Mouse (Mus musculus): ENCODE results near the gene Marveld2. TPM values are rescaled to one million over a fixed set of nuclear protein-coding genes. Genes with fewer than 3 reads are reported as not detected.

Gene Marveld2
- polyA plus RNA-seq, 1 experiment: 4.5 TPM

- no peak overlapping the region for H3K4me3 ChIP-seq (ENCODE audit: extremely low read depth, insufficient read depth, insufficient read length)
- H3K27me3 ChIP-seq (ENCODE audit: control insufficient read depth, insufficient read depth, low read length): no peaks in the 10 kb centered on the region
- no peaks in the 10 kb centered on the region for H3K4me1 ChIP-seq (ENCODE audit: control insufficient read depth, insufficient read depth, insufficient read length)
- no peak for TF ChIP-seq CTCF (IDR thresholded peaks at IDR 0.05; ENCODE audit: extremely low read depth, insufficient read depth, insufficient read length, insufficient replicate concordance)
- no peak for TF ChIP-seq POLR2A (IDR thresholded peaks at IDR 0.05; ENCODE audit: low read depth, low read length)
- no peak overlapping the region for H3K27ac ChIP-seq (ENCODE audit: insufficient read depth, low read length)
- 57% methylated on average over 6 of the region's 6 CpGs for WGBS
- no peak for DNase-seq (ENCODE audit: low read depth in 1 of 2, low spot score in 2 of 2)
- H3K36me3 ChIP-seq (ENCODE audit: control insufficient read depth, insufficient read depth, low read length): no peaks in the 10 kb centered on the region; the same call in 1 of the 2 replicates
Observed at GRCm38 (mm10) chr13:100582144-100582543, 34.6 kb downstream of the Marveld2 start.

- no peaks in the 10 kb centered on the region for H3K4me1 ChIP-seq (ENCODE audit: control insufficient read depth, insufficient read depth, insufficient read length)
Observed at GRCm38 (mm10) chr13:100581701-100582100, 35.1 kb downstream of the Marveld2 start.

GRCm38 (mm10) chr13:100579951-100580350, 36.8 kb downstream of the Marveld2 start:
- H3K27ac ChIP-seq (ENCODE audit: insufficient read depth, low read length): no peak overlapping the region
- TF ChIP-seq POLR2A (IDR thresholded peaks at IDR 0.05; ENCODE audit: low read depth, low read length): no peak
- no peak for TF ChIP-seq CTCF (IDR thresholded peaks at IDR 0.05; ENCODE audit: extremely low read depth, insufficient read depth, insufficient read length, insufficient replicate concordance)
- H3K27me3 ChIP-seq (ENCODE audit: control insufficient read depth, insufficient read depth, low read length): no peaks in the 10 kb centered on the region
- DNase-seq (ENCODE audit: low read depth in 1 of 2, low spot score in 2 of 2): no peak
- H3K36me3 ChIP-seq (ENCODE audit: control insufficient read depth, insufficient read depth, low read length): no peaks in the 10 kb centered on the region
- H3K4me1 ChIP-seq (ENCODE audit: control insufficient read depth, insufficient read depth, insufficient read length): no peaks in the 10 kb centered on the region
- no peak overlapping the region for H3K4me3 ChIP-seq (ENCODE audit: extremely low read depth, insufficient read depth, insufficient read length)

More at GRCm38 (mm10) chr13:100581701-100582100, 35.1 kb downstream of the Marveld2 start:
- no peak overlapping the region for H3K4me3 ChIP-seq (ENCODE audit: extremely low read depth, insufficient read depth, insufficient read length)
- DNase-seq (ENCODE audit: low read depth in 1 of 2, low spot score in 2 of 2): no peak
- TF ChIP-seq CTCF (IDR thresholded peaks at IDR 0.05; ENCODE audit: extremely low read depth, insufficient read depth, insufficient read length, insufficient replicate concordance) (no peak), POLR2A (IDR thresholded peaks at IDR 0.05; ENCODE audit: low read depth, low read length) (no peak)
- WGBS: 67% methylated on average over 3 of the region's 3 CpGs
- H3K27me3 ChIP-seq (ENCODE audit: control insufficient read depth, insufficient read depth, low read length): no peaks in the 10 kb centered on the region
- H3K27ac ChIP-seq (ENCODE audit: insufficient read depth, low read length): no peak overlapping the region
- H3K36me3 ChIP-seq (ENCODE audit: control insufficient read depth, insufficient read depth, low read length): no peaks in the 10 kb centered on the region

GRCm38 (mm10) chr13:100579220-100579619, 37.6 kb downstream of the Marveld2 start:
- DNase-seq (ENCODE audit: low read depth in 1 of 2, low spot score in 2 of 2): no peak
- no peak for TF ChIP-seq CTCF (IDR thresholded peaks at IDR 0.05; ENCODE audit: extremely low read depth, insufficient read depth, insufficient read length, insufficient replicate concordance)
- no peak for TF ChIP-seq POLR2A (IDR thresholded peaks at IDR 0.05; ENCODE audit: low read depth, low read length)
- Histone ChIP-seq H3K4me1 (ENCODE audit: control insufficient read depth, insufficient read depth, insufficient read length) (no peaks in the 10 kb centered on the region), H3K36me3 (ENCODE audit: control insufficient read depth, insufficient read depth, low read length) (no peaks in the 10 kb centered on the region), H3K27me3 (ENCODE audit: control insufficient read depth, insufficient read depth, low read length) (no peaks in the 10 kb centered on the region), H3K27ac (ENCODE audit: insufficient read depth, low read length) (no peak overlapping the region), H3K4me3 (ENCODE audit: extremely low read depth, insufficient read depth, insufficient read length) (no peak overlapping the region)
- 68% methylated on average over 3 of the region's 3 CpGs for WGBS

GRCm38 (mm10) chr13:100575950-100576349, 40.8 kb downstream of the Marveld2 start:
- peak in 1 of 2 experiments; percentile 80 for DNase-seq (ENCODE audit: low read depth in 1 of 2, low spot score in 2 of 2)
- WGBS: 13% methylated on average over 2 of the region's 2 CpGs
- TF ChIP-seq CTCF (IDR thresholded peaks at IDR 0.05; ENCODE audit: extremely low read depth, insufficient read depth, insufficient read length, insufficient replicate concordance) (no peak), POLR2A (IDR thresholded peaks at IDR 0.05; ENCODE audit: low read depth, low read length) (no peak)
- Histone ChIP-seq H3K27me3 (ENCODE audit: control insufficient read depth, insufficient read depth, low read length) (no peaks in the 10 kb centered on the region), H3K4me3 (ENCODE audit: extremely low read depth, insufficient read depth, insufficient read length) (no peak overlapping the region), H3K27ac (ENCODE audit: insufficient read depth, low read length) (no peak overlapping the region), H3K36me3 (ENCODE audit: control insufficient read depth, insufficient read depth, low read length) (no peaks in the 10 kb centered on the region), H3K4me1 (ENCODE audit: control insufficient read depth, insufficient read depth, insufficient read length) (no peaks in the 10 kb centered on the region)

- DNase-seq (ENCODE audit: low read depth in 1 of 2, low spot score in 2 of 2): no peak
- no peaks in the 10 kb centered on the region for H3K36me3 ChIP-seq (ENCODE audit: control insufficient read depth, insufficient read depth, low read length)
- no peak for TF ChIP-seq CTCF (IDR thresholded peaks at IDR 0.05; ENCODE audit: extremely low read depth, insufficient read depth, insufficient read length, insufficient replicate concordance)
- no peak for TF ChIP-seq POLR2A (IDR thresholded peaks at IDR 0.05; ENCODE audit: low read depth, low read length)
- H3K4me1 ChIP-seq (ENCODE audit: control insufficient read depth, insufficient read depth, insufficient read length): no peaks in the 10 kb centered on the region
- no peak overlapping the region for H3K4me3 ChIP-seq (ENCODE audit: extremely low read depth, insufficient read depth, insufficient read length)
- H3K27me3 ChIP-seq (ENCODE audit: control insufficient read depth, insufficient read depth, low read length): no peaks in the 10 kb centered on the region
- H3K27ac ChIP-seq (ENCODE audit: insufficient read depth, low read length): no peak overlapping the region
- WGBS: 19% methylated on average over 2 of the region's 2 CpGs
Observed at GRCm38 (mm10) chr13:100570713-100571112, 46.1 kb downstream of the Marveld2 start.

GRCm38 (mm10) chr13:100568359-100568758, 48.4 kb downstream of the Marveld2 start:
- Histone ChIP-seq H3K27ac (ENCODE audit: insufficient read depth, low read length) (no peak overlapping the region), H3K4me3 (ENCODE audit: extremely low read depth, insufficient read depth, insufficient read length) (no peak overlapping the region), H3K4me1 (ENCODE audit: control insufficient read depth, insufficient read depth, insufficient read length) (no peaks in the 10 kb centered on the region), H3K27me3 (ENCODE audit: control insufficient read depth, insufficient read depth, low read length) (no peaks in the 10 kb centered on the region), H3K36me3 (ENCODE audit: control insufficient read depth, insufficient read depth, low read length) (no peaks in the 10 kb centered on the region)
- no peak for DNase-seq (ENCODE audit: low read depth in 1 of 2, low spot score in 2 of 2)
- 93% methylated on average over 1 of the region's 1 CpGs for WGBS
- TF ChIP-seq POLR2A (IDR thresholded peaks at IDR 0.05; ENCODE audit: low read depth, low read length): no peak
- no peak for TF ChIP-seq CTCF (IDR thresholded peaks at IDR 0.05; ENCODE audit: extremely low read depth, insufficient read depth, insufficient read length, insufficient replicate concordance)
